Mouse (Mus musculus) spleen, postnatal 4 days (tissue): ENCODE data around the gene Rplp2.
"Not testable (repeated sequence)": the region's sequence is repeated elsewhere in the genome, so short reads cannot be mapped to it uniquely, and the experiment has no call there.

Source experiments
- DNase-seq, 2 experiments: peaks; one replicate each; pipeline ENCODE4 v3.0.0; 2022; ENCODE audit warnings: low spot score in 2 of 2

Gene Rplp2

GRCm38 (mm10) chr7:141443828-141444237 lies 3.3 kb upstream of the Rplp2 start, which contains the start of gene Pidd1:
TSS of gene Pidd1 (minus strand) at chr7:141444025.
- DNase-seq: peak; percentile 78 to 86

- DNase-seq: not testable (repeated sequence)
These were observed 796 bp upstream of the Rplp2 start for GRCm38 (mm10) chr7:141446374-141446773.

- DNase-seq: no peak
These were observed 4.8 kb downstream of the Rplp2 start for GRCm38 (mm10) chr7:141451928-141452327.

GRCm38 (mm10) chr7:141453636-141454035 lies 6.5 kb downstream of the Rplp2 start:
- no peak for DNase-seq

GRCm38 (mm10) chr7:141454967-141455551 lies 7.9 kb downstream of the Rplp2 start, which contains the start of gene Pnpla2:
TSS of gene Pnpla2 (plus strand) at chr7:141455198.
- DNase-seq: peak; percentile 97 to 98

GRCm38 (mm10) chr7:141455610-141456314 lies 8.6 kb downstream of the Rplp2 start:
- DNase-seq: peak; percentile 68 to 82

- DNase-seq: no peak
These were observed 9.6 kb downstream of the Rplp2 start for GRCm38 (mm10) chr7:141456739-141457138.

GRCm38 (mm10) chr7:141457236-141457635 lies 10.1 kb downstream of the Rplp2 start:
- no peak for DNase-seq

GRCm38 (mm10) chr7:141457986-141458660 lies 11.0 kb downstream of the Rplp2 start:
- peak; percentile 63 to 87 for DNase-seq

GRCm38 (mm10) chr7:141458661-141459060 lies 11.5 kb downstream of the Rplp2 start:
- DNase-seq: no peak

- no peak for DNase-seq
These were observed 12.1 kb downstream of the Rplp2 start for GRCm38 (mm10) chr7:141459301-141459711.

- no peak for DNase-seq
These were observed 12.8 kb downstream of the Rplp2 start for GRCm38 (mm10) chr7:141460001-141460390.

- DNase-seq: no peak
These were observed 13.4 kb downstream of the Rplp2 start, which contains the start of gene Cracr2b for GRCm38 (mm10) chr7:141460391-141461113. TSS of gene Cracr2b (plus strand) at chr7:141461094.

- peak in 1 of 2 experiments; percentile 66 for DNase-seq
These were observed 14.6 kb downstream of the Rplp2 start for GRCm38 (mm10) chr7:141461521-141462332.

GRCm38 (mm10) chr7:141462333-141462821 lies 15.2 kb downstream of the Rplp2 start:
- no peak for DNase-seq

GRCm38 (mm10) chr7:141463824-141464602 lies 16.8 kb downstream of the Rplp2 start:
- peak in 1 of 2 experiments; percentile 61 for DNase-seq

GRCm38 (mm10) chr7:141464603-141465201 lies 17.5 kb downstream of the Rplp2 start:
- peak; percentile 42 to 78 for DNase-seq

- DNase-seq: peak in 1 of 2 experiments; percentile 66
These were observed 18.3 kb downstream of the Rplp2 start for GRCm38 (mm10) chr7:141465388-141466044.

GRCm38 (mm10) chr7:141466045-141466394 lies 18.9 kb downstream of the Rplp2 start:
- no peak for DNase-seq
